Mouse (Mus musculus): ENCODE data around the gene Llph.
A peak's percentile ranks its signal among the peaks of the same experiment; 100 is the strongest.

Llph gene

DNA sequence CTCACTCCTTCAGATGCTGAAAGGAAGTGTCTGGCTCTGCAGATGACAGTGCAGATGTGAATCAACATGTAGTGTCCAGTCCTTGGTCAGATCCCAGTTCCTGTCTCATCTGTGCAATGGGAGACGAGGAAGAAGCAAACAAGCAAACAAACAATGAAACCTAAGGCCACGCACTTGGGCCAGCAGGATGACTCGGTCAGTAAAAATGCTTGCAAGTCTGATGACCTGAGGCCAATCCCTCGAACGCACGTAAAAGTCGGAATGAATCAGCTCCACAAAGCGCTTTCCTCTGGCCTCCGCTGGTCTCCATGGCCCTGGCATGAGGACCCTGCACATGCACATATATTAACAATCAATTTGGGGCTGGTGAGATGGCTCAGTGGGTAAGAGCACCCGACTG lies 7.9 kb upstream of the Llph start:
- DNase-seq (ENCODE audit: low spot score in 2 of 2): no peak

DNA sequence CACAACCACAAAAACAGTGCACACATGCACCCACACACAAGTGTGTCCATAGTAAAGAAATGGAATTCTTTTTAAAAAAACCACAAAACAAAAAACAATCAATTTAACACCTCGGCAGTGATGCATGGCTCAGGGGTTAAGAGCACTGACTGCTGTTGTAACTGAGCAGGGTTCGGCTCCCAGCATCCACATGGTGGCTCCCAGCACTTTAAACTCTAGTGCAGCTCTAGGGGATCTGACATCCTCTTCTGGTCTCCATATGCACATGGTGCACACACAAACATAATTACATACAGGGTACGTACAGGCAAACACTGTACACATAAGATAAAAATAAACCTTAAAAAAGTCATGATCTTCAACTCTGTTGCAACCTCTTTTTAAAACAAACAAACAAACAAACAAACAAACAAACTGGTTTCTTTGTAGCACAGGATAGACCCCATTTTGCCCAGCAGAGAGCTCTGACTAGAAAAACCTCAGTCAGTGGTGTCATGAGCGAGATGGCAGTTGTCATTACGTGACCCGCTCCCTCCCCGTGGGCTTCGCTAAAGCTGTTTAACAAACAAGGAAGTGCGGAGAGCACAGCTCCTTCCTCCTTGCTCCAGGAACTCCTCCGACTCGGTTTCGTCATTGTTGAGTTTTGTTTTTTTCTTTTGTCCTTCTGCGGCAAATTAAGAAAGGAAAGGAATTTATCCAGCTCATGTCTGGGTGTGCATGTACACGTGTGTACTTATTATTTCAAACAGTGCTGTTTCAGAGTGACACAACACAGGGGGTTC lies 7.1 kb upstream of the Llph start:
- peak in 1 of 2 experiments; percentile 6 for DNase-seq (ENCODE audit: low spot score in 2 of 2)

DNA sequence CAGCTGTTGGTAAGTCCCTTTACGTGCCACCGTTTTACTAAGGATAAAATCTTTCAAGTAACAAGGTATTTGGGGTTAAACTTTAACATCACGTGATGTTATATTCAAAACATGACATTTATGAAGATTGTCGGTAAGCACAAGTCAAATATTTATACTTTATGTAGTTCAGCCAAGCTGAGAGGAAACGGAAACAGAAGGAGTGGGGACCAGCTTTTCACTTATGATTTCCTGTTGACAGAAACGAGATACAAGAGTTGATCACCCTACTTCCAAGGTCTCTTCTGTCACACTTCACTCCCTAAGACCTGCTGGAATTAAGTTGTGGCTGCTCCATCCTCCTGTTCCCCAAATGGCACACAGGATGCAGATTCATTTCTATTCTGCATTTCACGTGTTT lies 6.1 kb upstream of the Llph start:
- DNase-seq (ENCODE audit: low spot score in 2 of 2): no peak

DNA sequence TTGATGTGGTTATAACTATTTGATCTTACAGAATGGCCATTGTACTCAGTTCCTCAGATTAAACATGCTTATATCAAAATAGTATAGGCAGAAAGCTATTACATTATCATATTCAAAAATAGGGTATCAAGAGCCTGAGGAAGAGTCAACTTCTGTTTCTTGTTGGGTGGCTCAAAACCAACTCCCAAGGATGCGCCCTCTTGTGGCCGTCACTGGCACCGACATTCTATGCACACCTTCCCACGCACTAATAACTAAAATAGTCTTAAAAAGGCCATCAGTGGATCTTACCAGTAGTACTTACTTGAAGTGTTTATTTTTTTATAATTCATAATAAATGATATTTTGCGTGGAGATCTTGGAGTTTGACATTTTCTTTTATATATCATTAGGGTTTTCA lies 4.8 kb downstream of the Llph start:
- peak; percentile 23 to 61 for DNase-seq (ENCODE audit: low spot score in 2 of 2)

DNA sequence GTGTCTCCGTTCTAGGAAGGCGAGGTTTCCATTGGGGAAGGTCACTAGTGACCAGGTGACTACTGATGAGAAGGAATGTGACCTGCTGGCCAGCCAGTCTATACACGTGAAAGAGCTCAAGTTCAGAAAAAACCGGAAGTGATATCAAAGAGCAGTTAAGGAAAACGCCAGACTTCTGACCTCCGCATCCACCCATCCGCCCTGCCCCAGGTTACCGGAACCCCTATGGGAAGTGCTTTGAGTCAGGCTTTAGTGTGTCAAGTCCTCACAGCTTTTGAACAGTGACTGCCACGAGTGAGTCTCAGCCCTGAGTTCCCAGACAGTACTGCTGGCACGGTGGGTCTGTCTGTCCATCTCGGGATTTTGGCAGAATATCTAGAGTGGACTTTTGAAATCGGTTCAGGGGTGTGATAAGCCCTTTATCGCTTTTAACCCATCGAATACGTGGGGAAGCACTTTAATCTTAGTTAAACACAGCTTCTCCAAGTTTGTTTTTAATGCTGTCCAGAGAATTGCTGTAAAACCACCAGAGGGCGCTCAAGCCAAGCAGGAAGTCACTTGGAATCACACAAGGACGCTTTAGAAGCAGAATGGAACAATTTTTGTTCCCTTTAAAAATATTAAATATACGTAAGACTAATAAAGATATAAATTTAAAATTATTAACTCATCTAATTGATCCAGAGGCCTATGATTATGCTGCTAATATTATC lies 6.9 kb downstream of the Llph start:
- DNase-seq (ENCODE audit: low spot score in 2 of 2): peak; percentile 20 to 43

DNA sequence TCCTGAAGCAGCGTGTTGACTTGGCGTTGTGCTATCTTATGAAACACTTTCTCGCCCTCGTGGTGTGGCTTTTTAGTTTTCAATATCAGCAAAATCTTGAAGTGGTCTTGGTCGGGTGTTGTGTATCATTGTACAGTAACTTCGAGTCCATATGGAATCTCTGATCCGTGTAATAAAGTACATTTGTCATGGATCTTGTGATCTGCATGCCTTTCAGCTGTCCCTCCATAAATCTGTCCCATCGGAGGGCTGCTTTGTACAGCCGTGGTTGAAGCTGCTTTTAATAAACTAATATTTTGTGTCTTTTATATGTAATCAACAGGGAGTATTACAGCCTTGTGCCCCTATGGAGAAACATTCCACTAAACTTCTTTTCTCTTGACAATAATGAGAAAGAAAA lies 10.0 kb downstream of the Llph start:
- no peak for DNase-seq (ENCODE audit: low spot score in 2 of 2)

DNA sequence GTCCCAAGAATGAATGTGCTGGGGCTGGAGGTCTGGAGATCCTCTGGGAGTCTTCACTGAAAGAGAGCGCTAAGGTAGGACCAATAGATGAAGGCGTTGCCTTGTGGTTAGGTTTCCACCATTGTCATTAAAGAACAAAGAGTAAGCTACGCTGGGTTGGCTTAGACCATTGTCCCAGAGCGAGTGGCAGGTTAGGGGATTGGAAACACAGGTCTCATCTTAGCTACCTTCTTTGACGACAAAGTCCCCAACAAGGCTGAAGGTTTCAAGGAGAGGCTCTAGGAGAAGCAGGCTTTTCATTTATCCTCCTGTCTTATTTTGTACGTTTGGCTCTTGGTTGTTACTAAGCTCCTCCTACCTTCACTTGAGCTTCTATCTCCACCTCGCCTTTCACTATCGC lies 11.4 kb downstream of the Llph start:
- DNase-seq (ENCODE audit: low spot score in 2 of 2): no peak

DNA sequence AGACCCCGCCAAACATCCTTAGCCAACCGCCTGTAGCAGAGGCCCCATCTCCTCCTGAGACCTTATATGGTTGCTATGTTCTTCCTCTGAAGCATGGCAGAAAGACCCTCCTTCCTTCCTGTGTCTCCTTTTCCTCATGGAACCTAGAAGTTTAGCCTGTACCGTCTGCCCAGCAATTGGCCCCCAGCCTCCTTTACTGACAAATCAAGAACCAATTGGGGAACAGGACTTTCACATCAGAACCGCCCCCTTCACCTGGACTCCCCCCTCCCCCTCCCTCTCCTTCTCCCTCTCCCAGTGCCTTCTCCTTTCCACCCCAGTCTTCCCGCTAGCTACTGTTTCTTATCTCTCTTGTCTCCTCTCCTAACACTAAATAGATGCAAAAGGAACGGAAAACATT lies 12.6 kb downstream of the Llph start:
- no peak for DNase-seq (ENCODE audit: low spot score in 2 of 2)

DNA sequence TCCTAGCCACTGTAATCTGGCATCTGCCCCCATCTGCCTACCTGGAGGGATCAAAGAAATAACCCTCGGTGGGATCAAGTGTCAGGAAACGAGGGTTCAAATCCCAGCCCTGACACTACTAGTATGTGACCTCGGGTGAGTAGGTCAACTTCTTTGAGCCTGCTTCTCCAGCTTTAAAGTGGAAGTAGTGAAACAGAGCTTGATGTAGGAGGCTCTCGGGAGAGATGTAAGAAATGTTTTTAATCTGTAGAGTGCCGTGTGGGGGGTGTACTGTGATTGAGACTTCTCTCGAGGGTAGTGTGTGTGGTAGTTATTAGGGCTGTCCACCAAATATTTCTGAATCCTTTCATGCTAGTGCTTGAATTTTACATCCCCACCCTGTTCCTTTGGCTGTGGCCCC lies 15.6 kb downstream of the Llph start:
- DNase-seq (ENCODE audit: low spot score in 2 of 2): no peak

DNA sequence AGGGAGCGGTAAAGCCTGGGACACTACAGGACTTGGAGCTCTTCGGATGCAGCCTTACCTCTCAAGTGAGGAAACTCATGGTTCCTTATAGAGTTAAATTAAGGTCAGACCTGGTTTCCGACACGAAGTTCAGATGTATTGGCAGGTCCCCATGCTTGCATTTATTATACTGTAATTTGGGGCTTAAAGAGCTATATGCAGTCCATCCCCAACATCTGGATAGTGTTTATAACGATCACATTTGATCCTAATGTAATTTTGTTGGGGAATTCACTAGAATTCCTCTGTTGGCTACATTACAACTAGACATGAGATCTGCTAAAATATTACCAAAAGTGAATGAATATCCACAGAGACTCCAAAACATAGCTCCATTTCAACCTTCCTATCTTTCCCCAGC lies 18.8 kb downstream of the Llph start:
- DNase-seq (ENCODE audit: low spot score in 2 of 2): no peak

DNA sequence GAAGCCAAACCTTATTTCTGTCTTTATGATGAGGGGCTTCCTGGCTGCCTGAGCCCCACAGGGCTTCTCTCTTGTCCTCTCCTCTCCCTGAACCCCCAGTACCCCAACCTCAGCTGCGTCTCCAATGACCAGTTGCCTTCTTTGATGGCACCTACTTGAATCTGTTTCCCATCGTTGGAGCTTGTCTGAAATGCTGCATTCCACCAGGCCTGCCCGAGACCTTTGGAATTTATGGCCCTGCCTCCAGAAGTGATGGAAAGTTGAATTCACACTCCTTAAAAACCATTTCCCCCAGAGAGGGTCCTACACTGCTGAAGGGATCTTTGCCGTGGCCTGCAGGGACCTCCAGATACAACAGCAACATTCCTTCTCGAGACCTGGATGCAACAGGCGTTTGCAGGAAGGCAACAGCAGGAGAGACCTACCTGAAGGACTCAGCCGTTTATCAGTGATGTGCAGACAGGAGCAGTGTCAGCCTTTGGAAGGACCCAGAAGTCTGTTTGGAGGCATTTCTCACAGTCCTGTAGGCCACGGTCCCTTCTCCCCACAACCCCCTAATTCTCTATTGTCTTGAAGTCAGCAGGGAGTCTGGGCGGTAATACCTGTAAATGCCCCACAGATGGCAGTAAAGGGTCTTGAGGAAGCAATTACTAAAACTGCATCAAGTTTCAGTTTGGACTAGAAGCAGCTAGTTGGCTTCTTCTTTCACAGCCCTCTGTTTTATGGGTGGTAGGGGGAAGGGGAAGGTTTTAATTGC lies 20.3 kb downstream of the Llph start:
- peak; percentile 13 to 22 for DNase-seq (ENCODE audit: low spot score in 2 of 2)

DNA sequence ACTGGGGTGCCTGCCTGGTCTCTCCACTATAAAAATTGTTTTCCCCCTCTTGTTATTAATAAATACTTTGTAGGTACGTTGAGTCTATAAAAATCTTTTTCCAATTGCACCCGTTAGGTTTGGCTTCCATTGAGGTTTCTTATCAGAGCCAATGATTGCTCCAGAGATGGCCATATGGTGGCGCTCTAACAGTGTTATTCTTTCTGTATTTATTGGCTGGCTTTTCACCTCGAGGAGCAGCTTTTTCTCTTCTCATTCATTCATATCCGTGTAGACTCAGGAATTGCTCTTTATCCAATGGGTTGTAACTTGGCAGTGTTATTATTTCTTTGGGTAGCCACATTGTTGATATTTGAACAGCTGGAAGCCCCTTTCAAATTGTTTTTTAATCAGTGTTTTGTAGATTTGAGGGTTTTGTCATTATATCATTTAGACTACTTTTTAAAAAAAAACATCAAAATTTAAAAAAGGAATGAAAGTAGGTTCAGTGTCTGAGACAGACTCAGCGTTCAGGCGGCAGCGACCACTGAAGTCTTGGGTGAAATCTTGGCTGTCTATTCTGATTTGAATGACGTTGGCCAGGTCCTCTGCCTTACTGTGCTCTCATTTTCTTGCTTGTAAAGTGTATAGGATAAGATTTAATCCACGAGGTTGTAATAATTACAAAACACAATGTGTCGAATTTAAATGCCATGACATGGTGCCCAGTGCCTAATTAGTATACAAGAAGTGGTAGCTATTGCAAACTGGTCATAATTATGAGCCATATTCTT lies 24.2 kb downstream of the Llph start:
- DNase-seq (ENCODE audit: low spot score in 2 of 2): no peak

DNA sequence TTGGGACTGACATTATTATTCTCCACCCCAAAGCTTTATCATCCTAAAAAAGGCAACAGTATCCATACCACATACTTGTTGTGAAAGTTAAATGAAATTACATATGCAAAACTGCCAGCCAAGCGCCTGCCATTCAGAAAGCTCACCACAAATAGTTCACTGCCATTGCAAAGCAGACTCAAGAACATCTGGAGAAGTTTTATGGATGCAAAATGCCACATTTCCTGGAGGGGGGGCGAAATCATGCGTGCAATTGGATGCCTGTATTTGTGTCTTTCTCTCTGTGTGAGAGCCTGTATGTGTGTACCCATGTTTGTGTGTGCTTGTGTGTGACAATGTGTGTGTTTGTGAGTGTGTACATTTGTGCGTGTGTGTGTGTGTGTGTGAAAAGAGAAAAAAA lies 24.9 kb downstream of the Llph start:
- DNase-seq (ENCODE audit: low spot score in 2 of 2): no peak

DNA sequence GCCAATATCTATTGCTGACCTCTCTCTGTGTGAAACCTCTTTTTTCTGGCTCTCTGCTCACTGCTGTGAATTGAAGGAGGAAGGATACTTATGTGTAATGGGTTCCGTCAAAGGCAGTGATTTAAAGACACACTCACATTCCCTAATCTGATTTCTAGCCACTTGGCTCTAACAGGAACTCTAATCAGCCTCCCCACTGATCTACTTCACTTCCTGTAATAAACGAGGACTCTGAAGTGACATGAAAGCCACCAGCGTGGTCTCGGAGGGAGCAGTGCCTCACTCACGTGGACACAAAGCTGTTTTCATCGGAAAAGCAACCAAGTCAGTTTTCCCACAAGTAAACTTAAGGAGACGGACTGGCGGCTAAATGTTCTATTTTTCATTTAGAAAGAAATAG lies 25.9 kb downstream of the Llph start:
- no peak for DNase-seq (ENCODE audit: low spot score in 2 of 2)

DNA sequence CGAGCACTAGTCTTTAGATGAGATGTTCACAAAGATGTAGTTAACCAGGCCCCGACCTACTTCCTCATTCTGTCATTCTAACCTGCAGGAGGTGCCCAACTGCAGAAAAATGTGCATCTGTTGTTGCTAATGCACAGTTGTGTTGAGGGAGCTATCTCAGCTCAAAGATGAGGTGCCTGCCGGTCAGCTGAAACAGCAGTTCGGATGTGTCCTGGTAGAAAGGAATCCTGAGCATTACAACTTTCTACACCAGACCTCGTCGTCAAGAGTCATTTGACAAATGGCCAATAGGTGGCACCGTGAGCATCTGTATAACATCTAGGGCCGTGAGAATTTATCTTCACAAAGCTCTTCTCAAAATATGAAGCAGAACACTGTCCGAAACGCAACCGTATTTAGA lies 30.4 kb downstream of the Llph start:
- peak; percentile 10 to 38 for DNase-seq (ENCODE audit: low spot score in 2 of 2)

DNA sequence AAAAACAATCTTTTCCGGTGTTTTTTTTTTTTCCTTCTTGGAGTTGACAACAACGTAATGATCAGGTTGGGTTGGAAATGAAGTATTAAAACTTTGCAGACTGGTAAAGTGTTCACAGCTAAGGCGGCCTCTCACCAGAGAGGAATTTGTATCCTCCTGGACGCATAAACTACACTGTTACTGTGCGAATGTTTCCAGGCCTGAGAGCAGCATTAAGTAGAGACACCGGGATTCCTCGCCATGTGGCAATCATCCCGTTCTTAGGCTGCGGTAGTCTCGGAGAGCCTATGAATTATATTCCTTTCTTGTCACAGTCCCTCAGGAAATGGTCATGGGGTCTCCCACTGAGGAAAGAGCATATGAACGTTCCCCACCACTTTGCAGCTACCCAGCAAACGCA lies 40.9 kb downstream of the Llph start:
- DNase-seq (ENCODE audit: low spot score in 2 of 2): no peak

DNA sequence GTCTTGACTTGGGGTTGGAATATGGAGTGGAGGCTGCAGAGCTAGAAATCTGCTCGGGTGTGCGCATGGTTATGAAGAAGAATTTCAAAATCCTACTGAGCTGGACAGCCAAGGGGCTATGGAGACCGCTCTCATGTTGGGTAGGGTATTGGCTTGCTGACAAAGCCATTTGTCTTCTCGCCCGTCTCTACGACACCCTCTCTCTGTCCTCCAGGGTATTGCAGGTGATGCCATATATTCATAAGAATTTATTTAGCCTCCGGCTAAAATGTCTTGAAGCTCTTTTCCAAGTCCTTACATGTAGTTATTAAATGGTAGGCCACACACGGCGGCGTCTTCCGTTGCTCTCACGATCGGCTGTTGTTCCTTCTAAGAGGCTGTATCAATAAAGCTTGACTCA lies 43.1 kb downstream of the Llph start:
- no peak for DNase-seq (ENCODE audit: low spot score in 2 of 2)

DNA sequence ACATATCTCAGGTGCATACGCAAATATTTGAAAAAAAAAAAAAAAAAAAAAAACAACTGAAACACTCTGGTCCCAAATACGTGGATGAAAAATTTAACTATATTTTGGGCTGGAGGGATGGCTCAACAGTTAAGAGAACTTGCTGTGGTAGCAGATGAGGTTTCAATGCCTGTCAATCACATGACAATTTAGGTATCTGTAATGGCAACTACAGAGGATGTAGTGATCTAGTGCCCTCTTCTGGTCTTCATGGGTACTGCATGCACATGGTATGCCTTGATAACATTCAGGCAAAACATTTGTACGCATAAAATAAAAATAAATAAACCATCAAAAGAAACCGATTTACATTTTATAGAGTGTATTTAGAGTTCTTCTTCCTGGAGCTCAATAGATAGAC lies 43.9 kb downstream of the Llph start:
- DNase-seq (ENCODE audit: low spot score in 2 of 2): peak in 1 of 2 experiments; percentile 19

DNA sequence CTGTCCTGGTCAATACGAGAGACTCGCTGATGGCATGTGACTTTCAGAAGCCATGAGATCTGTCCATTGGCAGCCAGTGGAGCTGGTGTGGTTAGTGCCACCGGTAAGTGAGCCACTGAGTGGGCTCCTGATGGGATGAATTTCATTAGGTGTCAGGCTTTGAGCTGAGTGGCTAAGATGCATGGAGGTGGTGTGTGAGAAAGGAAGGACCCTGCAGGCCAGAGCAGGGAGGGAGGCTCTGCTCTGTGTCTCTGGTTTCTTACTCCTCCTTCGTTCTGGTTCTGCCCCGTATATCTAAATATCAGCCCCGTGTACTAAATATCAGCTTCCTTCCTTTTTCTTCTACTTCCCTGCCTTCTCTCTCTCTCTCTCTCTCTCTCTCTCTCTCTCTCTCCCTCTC lies 44.4 kb downstream of the Llph start:
- DNase-seq (ENCODE audit: low spot score in 2 of 2): no peak

DNA sequence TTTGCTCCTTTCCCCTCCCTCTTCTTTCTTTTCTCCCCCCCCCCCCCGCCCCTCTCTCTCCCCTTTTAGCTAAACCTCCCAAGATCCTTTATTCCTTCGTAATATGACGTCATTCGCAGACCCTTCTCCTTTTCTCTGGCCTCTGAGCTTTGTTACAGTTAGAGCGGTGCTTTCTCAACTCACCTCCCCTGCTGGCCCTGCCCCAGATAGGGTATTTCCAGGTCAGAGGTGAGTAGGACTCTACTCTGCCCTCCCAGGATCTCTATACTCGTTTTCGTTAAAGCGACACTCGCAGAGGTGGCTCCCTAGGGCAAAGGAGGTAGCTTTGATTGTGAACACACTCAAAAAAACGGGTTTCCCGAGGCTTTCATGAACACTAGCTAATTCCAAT lies 45.0 kb downstream of the Llph start:
- no peak for DNase-seq (ENCODE audit: low spot score in 2 of 2)

DNA sequence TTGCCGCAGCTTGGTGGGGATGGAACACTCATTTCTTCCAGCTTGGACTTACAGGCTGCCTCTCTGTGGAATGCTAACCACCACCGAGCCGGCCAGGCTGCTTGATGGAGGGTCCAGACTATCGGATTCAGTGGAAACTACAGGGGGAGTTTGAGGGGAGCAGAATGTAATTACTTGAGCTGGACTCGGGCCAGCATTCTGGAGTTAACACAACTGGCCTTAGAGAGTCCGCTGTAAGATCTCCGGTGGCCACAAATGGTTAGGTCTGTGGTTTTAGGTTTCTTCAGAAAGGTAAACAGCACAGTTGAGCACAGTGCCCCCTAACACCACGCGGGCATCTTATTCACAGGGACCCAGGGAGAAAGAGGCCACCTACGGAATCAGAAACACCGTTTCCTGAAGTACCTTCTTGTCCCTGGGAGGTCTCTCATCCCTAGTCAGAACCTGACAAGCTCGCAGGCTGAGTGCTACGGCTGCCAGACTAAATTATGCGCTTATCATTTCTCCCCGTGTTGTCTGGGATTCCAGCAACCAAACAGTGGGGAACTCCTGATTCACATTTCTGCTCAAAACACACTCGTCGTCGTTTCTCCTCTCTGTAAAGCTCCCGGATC lies 45.5 kb downstream of the Llph start:
- no peak for DNase-seq (ENCODE audit: low spot score in 2 of 2)

DNA sequence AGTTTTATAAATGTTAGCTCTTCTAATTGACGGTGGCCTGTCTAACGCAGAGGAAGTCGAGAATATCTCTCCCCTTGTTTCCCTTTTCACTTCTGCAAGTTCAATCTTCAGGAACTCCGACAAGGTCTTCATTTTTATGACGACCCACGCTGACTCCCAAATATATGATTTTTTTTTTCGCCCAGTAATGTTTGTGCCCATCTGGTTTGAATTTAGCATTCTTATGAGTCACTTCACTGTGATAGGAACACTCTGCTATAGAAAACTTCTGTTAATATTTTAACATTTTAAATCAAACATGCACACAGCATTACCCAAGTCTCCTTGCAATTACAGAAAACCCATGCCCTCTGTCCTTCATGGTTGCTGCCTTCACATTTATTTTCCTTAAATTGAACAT lies 46.5 kb downstream of the Llph start:
- DNase-seq (ENCODE audit: low spot score in 2 of 2): no peak

Measured in urinary bladder, postnatal 36 days (tissue).